Mouse (Mus musculus): ENCODE data around the gene Cox6a1.

- TF ChIP-seq CTCF (IDR thresholded peaks at IDR 0.05; ENCODE audit: extremely low read depth, insufficient read length, insufficient replicate concordance, low read depth, low read length), result no peak
- no peak for TF ChIP-seq POLR2A (IDR thresholded peaks at IDR 0.05; ENCODE audit: low read depth, low read length)
These were observed 11.1 kb upstream of the Cox6a1 start for GRCm38 (mm10) chr5:115359851-115360372.

All from small intestine, adult 2 months (tissue).